Mouse (Mus musculus) adrenal gland (tissue): Measurements from ENCODE around the gene Fahd1.

Experiments
- intact Hi-C: fragments of 180-260 bp; cut with DNase I; formaldehyde crosslinking; loops from one replicate; pipeline ENCODE4 v1.15.1; 2025
- long read RNA-seq, 2 experiments: library from polyadenylated mRNA; unstranded; transcript quantifications; one replicate each; pipeline ENCODE4 v2.0.0; 2020; ENCODE audit warnings: borderline replicate concordance in 1 of 2; ENCODE audit not compliant: insufficient replicate concordance in 1 of 2

Fahd1 gene
- long read RNA-seq, experiment 1, transcript Fahd1-201 (1 exons, 1,473 nt), result major isoform, 22 of 22 reads
- long read RNA-seq, experiment 1, partial matches to known transcripts, result 0 of 22 reads
- long read RNA-seq, experiment 1, other reads (novel, unspliced or antisense), result 0 of 22 reads
- long read RNA-seq, experiment 2, transcript Fahd1-201 (1 exons, 1,473 nt), result major isoform, 21 of 21 reads
- long read RNA-seq, experiment 2, partial matches to known transcripts, result 0 of 21 reads
- long read RNA-seq, experiment 2, other reads (novel, unspliced or antisense), result 0 of 21 reads

DNA sequence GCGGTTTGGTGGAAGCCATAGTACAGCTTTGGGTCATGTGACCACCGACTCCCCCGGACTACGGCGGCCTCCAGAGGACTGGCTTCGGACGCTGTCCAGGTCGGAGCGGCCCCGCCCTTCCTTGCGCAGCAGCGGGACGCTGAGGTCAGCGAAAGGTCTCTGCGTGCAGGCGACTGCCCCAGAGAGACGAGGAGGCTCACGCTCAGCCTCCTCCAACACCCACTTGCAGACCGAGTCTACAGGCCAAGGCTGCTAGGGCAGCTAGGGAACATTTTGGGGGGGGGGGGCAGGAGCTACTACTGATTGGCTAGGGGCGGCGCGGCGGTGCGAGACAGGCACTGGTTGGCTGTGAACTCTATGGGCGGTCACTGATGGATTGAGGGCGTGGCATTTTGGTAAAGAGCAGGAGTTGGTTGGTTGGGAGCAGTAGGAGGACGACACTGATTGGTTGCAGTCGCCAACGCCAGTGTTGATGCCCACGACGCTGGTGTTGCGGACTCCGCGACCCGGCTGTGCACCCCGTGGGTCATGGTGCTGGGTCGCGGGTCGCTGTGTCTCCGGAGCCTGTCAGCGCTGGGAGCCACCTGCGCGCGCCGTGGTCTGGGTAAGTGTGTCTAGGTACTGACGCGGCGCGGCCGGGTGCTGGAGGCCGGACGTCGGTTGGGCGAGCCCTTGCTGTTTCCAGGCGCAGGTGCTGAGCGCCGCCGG, at the start of gene Fahd1:
Fahd1 (minus strand) TSS at position 300 of the 708 bp plus-strand sequence.
- intact Hi-C loops, result loop anchor here (5.0 kb wide), 1 partner anchor 37 kb away; the partner anchor contains the start of genes Nubp2 and Spsb3

DNA sequence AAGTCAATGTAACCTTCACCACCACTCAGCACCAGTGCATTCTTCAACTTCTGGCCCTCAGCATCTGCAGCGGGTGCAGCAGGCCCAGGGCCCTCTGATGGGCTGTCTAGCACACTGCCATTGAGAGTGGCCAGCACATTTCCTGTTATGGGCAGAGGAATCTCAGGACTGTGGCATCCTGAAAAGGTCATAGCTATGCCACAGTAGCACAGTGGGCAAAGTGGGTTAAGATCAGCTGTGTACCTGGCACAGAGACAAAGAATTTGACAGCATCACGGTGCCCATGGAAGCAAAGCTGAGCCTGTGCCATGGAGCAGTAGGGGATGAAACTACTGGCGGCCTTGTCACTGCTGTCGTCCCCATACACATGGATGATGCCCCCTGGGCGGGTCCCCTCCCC, 49.0 kb upstream of the Fahd1 start:
- intact Hi-C loops, result loop anchor here (5.0 kb wide), 1 partner anchor 33 kb away; no protein-coding TSS in a partner anchor

DNA sequence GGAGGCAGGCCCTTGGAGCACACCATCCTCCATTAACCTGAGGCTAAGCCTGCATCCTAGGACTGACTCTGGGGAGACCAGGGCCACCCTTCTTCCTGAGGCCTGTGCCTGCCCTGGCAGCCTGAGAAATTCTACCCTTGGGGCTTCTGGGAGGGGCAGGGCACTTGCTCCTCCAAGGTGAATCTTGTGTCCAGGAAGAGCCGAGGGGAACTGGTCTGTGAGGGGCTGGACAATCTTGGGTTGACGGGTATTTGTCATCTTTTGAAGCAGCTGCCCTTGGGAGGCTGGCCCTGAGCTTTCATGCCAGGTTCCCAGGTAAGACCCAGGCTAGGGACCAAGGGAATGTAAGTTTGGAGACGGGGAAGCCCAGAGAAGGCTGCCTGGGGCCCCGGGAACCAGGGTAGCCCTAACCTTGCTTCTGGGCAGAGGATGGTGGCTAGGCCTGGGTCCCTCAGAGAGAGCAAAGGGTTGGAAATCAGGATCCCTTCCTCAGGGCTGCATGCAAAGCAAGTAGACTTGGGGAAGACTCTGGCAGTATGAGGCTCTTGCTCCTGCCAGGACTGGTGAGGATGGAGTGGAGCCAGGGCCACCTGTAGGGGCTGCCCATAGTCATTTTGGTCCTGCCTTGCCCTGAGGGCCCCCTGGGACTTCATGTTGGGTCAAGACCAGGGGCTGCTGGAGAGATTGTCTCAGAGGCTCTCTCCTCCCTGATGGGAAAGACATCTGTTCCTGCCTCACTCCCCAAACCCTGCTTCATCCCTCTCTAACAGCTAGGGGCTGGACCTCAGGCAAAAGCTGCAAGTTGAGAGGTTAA, 48.1 kb upstream of the Fahd1 start:
- intact Hi-C loops, result loop anchor here (5.0 kb wide), 1 partner anchor 34 kb away; no protein-coding TSS in a partner anchor

DNA sequence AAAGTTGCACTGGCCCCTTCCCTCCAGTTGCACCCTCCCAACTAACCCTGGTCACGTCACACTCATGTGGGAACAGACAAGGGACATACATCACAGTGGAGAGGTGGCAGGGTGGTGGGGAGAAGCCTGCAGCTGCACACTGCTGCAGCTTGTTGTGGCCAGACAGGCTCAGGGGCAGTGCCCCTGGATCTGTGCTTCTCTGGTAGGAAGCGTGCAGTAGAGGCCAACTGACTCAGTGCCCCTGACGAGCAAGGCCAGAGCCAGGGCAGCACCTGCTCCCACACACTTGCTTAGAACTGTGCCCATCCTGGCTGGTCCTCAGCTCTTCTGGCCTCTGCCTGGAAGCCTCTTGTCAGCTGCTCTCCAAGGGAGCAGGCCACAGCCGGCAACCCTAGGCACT, 47.4 kb upstream of the Fahd1 start:
- intact Hi-C loops, result loop anchor here (5.0 kb wide), 1 partner anchor 35 kb away; no protein-coding TSS in a partner anchor

DNA sequence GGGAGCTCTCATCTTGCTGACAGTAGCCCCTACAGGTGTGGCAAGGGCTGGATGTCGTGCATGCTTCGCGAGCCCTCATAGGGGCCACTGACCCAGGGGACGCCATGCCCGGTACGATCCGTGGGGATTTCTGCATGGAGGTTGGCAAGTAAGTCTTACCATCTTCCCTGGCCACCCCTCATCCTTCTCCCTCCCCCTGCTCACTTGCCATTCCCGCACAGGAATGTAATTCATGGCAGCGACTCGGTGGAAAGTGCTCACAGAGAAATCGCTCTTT, 46.8 kb upstream of the Fahd1 start:
- intact Hi-C loops, result loop anchor here (5.0 kb wide), 1 partner anchor 35 kb away; no protein-coding TSS in a partner anchor

DNA sequence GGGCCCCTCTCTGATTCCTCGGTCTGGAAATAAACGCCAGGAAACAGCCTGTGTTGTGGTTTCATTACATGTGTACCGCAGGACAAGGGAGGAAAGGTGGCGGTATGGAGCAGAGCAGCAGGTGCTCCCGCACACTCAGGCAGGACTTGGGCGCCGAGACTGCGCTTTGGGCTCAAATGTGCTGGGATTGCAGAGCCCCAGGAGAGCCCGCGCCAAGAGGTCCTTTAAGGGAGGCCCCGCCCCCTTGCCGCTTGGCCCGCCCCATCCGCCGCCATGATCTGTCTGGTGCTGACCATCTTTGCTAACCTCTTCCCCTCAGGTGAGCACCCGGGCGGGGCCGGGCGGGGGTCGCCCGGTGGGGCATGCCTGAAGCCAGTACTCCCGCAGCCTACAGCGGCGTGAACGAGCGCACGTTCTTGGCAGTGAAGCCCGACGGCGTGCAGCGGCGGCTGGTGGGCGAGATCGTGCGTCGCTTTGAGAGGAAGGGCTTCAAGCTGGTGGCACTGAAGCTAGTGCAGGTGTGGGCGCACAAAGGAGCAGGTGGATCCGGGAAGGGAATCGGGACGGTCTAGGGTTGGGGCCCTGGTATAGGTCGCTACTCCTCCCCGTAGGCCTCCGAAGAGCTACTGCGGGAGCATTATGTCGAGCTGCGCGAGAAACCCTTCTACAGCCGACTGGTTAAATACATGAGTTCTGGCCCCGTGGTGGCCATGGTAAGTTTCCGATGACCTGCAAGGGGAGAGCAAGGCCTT, 46.3 kb upstream of the Fahd1 start, which contains the start of gene Nme3:
Nme3 (plus strand) TSS at position 260 of the 752 bp plus-strand sequence.
- intact Hi-C loops, result loop anchor here (5.0 kb wide), 1 partner anchor 36 kb away; no protein-coding TSS in a partner anchor

DNA sequence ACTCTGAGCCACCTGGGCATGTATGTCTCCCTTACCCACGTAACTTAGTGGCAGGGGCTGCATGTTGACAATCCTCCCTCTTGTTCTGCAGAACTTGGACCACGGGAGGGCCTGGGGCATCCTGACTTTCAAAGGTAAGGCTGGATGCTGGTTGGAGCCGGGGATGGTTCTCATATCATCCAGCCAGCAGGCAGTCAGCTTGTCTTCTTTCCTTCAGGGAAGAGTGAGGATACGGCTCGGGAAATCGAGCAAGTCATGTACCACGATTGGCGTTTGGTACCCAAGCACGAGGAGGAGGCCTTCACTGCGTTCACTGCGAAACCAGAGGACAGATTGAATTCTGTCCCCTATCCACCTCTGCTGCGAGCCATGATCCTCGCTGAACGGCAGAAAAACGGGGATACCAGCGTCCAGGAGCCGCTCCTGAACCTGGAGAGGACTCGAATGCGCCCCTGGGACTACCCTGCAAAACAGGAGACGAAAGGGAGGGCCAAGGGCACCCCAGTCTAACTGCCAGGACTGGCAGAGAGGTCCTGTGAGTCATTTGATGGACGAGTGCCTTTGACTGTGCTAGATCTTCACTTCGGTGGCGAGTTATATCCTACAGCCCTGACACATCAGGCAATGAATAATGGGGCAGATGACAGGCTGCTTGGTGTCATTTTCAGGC, 45.5 kb upstream of the Fahd1 start:
- intact Hi-C loops, result loop anchor here (5.0 kb wide), 1 partner anchor 37 kb away; no protein-coding TSS in a partner anchor

DNA sequence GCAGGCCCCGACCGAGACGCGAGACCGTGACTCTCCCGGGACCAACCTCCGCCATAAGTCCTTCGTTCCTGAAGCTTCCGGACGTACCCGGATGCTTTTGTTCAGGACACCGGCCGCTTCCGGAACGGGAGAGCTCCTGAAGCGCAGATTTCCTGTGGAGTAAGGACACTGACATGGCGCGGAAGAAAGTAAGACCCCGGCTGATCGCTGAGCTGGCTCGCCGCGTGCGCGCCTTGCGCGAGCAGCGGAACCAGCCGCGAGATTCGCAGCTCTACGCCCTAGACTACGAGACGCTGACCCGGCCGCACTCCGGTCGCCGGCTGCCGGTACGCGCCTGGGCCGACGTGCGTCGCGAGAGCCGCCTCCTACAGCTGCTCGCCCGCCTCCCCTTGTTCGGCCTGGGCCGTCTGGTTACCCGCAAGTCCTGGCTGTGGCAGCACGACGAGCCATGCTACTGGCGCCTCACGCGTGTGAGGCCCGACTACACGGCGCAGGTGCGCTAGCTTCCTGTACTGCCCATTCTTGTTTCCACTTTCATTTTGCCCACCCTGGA, 44.9 kb upstream of the Fahd1 start, which contains the start of the genes Eme2 and Mrps34:
Eme2 (minus strand) TSS at position 93 of the 553 bp plus-strand sequence.
Mrps34 (plus strand) TSS at position 122 of the 553 bp plus-strand sequence.
- intact Hi-C loops, result loop anchor here (5.0 kb wide), 1 partner anchor 37 kb away; no protein-coding TSS in a partner anchor

DNA sequence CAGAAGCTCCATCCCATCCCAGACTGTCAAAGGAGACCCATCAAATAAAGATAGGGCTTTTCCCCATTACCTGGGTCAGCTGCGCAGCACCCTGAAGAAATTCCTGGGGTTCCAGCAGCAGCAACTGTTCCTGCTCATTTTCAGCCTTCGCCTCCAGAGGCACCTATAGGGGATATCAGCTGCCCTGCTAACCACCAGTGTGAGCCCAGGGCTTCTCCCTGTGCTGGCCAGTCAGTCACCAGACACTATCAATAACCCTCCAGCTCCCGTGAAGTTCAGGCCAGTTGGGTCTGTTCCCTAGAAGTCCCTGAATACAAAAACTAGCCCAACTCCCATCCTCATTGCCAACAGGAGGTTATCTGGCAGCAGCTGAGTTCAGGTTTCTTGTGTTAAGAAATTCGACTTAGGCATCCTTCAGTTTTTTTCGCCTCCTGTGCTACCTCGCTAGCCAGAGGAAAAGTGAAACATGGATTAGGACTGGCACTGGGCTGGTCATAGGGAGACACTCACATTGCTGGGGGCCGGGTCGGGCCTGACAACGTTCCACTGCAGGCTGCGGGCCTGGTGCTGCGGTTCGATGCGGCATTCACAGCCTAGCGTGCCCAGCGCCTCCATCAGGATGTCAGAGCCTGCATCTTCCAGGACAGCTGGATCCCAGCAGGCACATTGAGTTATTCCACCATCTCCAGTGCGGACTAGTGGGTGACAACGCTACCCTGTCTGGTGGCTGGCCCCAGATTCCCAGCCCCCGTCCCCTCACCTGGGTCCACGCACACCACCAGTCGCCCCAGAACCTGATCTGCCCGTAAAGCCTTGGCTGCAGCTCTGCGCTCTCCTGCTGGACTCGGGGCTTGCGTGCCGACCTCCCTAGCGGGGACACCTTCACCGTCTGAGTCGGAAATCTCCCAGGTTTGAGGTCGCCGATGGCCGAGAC, 44.2 kb upstream of the Fahd1 start:
- intact Hi-C loops, result no loop called here

DNA sequence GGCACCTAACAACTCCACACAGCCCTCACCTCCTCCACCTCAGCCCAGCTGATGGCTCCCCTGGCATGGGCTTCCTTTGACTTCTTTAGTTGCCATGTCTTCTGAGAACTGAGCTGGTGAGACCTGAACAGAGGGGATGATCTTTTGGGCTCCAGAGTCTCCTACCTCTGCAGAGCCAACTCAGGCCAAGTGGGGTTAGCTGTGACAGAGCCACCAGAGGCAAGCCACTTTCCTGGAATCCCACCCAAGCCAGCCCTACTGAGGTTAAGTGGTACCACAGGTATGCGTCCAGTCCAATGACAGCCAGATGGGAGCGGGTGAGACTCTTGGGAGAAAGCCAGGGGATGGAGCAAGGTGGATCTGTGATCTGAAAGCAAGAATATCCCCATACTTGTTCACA, 43.1 kb upstream of the Fahd1 start:
- intact Hi-C loops, result no loop called here

DNA sequence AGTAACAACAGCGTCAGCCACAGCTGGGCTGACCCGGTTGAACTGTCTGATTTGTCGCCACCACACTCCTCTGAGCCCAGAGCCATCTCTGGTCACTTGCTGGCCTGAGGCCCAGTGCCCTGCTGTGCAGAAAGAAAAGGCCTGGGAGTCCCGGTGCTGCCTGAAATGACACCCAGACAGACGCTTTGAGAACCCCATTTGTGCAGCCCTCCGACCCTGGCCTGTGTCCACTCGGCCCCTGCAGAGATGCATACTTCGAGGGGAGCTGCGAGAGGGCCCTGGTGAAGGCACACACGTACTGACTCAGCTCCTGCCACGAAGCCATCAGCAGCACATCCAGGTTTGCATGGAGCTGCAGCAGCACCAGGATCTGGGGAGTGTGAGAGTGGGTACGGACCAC, 42.6 kb upstream of the Fahd1 start:
- intact Hi-C loops, result no loop called here

DNA sequence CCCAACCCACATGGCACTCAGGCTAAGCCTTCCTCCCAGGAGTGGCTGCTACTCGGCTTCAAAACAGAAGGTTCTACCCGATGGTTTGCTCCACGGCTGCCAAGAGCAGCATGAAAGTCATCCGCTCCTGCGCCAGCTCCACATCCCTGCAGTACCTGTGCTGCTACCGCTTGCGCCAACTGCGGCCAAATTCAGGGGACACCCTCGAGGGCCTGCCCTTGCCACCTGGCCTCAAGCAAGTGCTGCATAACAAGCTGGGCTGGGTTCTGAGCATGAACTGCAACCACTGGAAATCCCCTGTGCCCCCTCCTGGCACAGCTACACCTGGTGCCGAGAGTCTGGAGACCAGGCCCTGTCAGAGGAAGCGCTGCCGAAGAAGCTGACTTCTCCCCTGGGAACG, 41.2 kb upstream of the Fahd1 start:
- intact Hi-C loops, result no loop called here

DNA sequence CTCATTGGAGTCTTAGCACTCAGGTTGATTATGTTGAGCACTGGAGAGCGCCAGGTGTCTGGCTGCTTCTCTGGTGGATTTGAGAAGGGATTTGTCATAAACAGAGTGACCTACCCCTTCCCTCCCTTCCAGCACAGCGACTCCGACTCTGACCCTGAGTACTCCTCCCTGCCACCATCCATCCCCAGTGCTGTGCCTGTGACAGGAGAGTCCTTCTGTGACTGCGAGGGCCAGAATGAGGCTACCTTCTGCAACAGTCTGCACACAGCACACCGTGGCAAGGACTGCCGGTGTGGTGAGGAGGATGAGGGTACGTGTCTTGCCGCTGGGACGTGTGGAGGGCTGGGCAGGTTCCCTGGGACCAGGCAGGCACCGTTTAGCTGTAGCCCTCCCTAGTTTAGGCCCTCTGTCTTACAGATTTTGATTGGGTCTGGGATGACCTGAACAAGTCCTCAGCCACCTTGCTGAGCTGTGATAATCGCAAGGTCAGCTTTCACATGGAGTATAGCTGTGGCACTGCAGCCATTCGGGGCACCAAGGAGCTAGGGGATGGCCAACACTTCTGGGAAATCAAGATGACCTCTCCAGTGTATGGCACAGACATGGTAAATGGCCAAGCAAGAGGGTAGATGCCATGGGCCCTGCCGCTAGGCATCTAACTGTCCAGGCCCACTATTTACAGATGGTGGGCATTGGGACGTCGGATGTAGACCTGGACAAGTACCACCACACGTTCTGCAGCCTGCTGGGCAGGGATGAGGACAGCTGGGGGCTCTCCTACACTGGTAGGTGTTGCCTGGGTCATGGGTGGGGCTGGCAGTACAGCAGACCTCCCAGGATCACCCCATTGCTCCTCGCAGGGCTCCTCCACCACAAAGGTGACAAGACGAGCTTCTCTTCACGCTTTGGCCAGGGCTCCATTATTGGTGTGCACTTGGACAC, 40.3 kb upstream of the Fahd1 start:
- intact Hi-C loops, result no loop called here

DNA sequence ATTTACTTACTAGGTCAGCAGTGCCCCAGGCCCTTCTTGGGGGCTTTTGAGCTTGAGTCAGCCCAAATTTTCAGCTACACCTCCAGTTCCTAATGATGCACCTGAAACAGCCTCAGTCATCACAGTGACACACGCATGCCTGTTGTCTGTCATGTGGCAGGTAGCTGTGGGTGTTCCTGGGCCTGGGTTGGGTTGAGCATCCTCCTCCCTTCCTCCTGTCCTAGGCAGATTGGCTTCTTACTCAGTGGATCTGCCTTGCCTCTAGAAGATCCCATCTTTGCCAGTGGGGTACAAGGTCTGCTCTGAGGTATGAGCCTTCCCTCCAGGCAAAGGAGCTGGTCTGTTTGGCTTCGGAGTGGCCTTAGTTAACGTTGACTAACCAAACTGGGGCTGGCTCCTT, 38.7 kb upstream of the Fahd1 start:
- intact Hi-C loops, result loop anchor here (5.0 kb wide), 1 partner anchor 37 kb away; the partner anchor contains the start of gene Fahd1

DNA sequence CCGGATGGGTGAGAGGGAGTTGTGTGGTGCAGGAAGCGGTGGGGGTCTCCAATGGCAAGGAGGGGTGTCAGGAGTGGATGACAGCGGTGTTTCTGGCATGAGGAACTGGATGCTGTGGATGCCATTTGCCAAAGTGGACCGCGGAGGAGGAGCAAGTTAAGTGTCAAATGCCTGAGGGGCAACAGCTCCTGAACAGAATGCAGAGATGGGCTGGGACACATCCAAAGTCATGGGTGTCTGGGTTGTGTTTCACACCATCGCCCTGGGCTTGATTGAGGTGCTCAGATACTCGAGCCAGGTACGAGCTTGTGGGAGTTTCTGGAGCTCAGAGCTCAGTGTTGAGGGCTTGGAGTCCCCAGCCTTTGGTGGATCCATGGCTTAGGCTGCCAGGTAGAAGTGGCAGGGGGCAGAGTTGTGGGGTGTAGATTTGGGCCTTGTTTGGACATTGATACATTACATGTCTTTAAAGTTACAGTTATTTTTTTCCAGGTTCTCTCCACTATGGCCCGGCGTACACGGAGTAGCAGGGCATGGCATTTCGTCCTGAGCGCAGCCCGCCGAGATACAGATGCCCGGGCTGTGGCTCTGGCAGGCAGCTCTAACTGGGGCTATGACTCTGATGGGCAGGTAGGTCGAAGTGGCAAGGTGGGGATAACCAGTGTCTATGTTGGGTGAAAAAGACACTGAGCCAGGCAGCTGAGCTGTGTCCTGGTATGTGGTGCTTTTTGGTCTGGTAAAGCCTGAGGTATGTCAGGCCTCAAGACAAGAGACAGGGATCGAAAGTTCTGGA, 37.3 kb upstream of the Fahd1 start:
- intact Hi-C loops, result loop anchor here (5.0 kb wide), 1 partner anchor 35 kb away; the partner anchor contains the start of gene Fahd1

DNA sequence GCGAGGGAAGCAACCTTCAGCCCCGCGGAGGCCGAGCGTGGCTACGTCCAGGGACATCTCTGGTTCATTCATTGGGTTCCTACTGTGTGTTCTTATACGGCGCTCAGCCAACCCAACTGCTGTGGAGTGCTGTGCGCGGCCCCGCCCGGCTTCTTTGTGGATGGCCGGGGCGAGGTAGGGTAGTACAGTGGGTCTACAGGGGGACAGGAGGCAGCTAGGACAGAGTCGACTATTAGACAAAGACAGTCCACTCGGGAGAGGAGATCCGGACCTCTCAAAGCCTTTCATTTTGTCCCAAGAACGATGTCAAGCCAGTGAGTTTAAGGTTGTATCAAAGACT, 36.7 kb upstream of the Fahd1 start:
- intact Hi-C loops, result loop anchor here (5.0 kb wide), 1 partner anchor 35 kb away; the partner anchor contains the start of gene Fahd1
